Mouse (Mus musculus): ENCODE data around the gene Cfap36.

- TF ChIP-seq CTCF (IDR thresholded peaks at IDR 0.05; ENCODE audit: borderline replicate concordance, insufficient read depth, low read length) (no peak), POLR2A (IDR thresholded peaks at IDR 0.05; ENCODE audit: low read depth, low read length) (no peak)
These were observed 28.2 kb downstream of the Cfap36 start for GRCm38 (mm10) chr11:29219055-29219454.

Data from embryonic fibroblast, embryonic 13.5 days (primary cell).